Mouse (Mus musculus) ES-E14 (cell line): Measurements from ENCODE around the gene Tnpo2. TPM values are rescaled to one million over a fixed set of nuclear protein-coding genes. Genes with fewer than 3 reads are reported as not detected.

Experiments used
- DNase-seq: peaks from one replicate; pipeline ENCODE4 v3.0.0-alpha.2; 2013; ENCODE audit warnings: low read depth, low spot score
- H3K27ac ChIP-seq: 2 replicates; pipeline ENCODE4 v1.5.1; 2012; ENCODE audit warnings: low read depth, mild to moderate bottlenecking, low read length, moderate library complexity, mixed read lengths; ENCODE audit not compliant: poor library complexity, insufficient read depth, severe bottlenecking
- H3K36me3 ChIP-seq: 2 replicates; pipeline ENCODE4 v1.6.1; 2012; ENCODE audit warnings: mild to moderate bottlenecking, low read length, moderate library complexity, mixed read lengths; ENCODE audit not compliant: control insufficient read depth, poor library complexity, insufficient read depth, severe bottlenecking
- H3K4me1 ChIP-seq, 2 experiments: fragments of 150-350 bp in 1 of 2; sonication (generic) in 1 of 2; 2 replicates each; pipeline ENCODE4 v1.6.1; 2012; ENCODE audit warnings: low read length in 2 of 2, mild to moderate bottlenecking in 1 of 2, mixed read lengths in 1 of 2; ENCODE audit not compliant: control insufficient read depth in 2 of 2, insufficient read depth in 2 of 2, poor library complexity in 1 of 2
- H3K4me3 ChIP-seq, 2 experiments: fragments of 150-350 bp in 1 of 2; sonication (generic) in 1 of 2; 2 replicates each; pipeline ENCODE4 v1.5.1; 2012; ENCODE audit warnings: low read length in 2 of 2, low read depth in 1 of 2, mild to moderate bottlenecking in 1 of 2, mixed read lengths in 1 of 2; ENCODE audit not compliant: insufficient read depth in 1 of 2, poor library complexity in 1 of 2, severe bottlenecking in 1 of 2
- H3K9ac ChIP-seq: 2 replicates; pipeline ENCODE4 v1.6.1; 2012; ENCODE audit warnings: low read depth, mild to moderate bottlenecking, low read length, mixed read lengths; ENCODE audit not compliant: poor library complexity, insufficient read depth, severe bottlenecking
- H3K9me3 ChIP-seq: fragments of 150-350 bp; sonication (generic); 2 replicates; pipeline ENCODE4 v1.6.1; 2012; ENCODE audit warnings: low read depth, mild to moderate bottlenecking, low read length; ENCODE audit not compliant: control insufficient read depth, insufficient read depth
- CHD2 ChIP-seq: IDR thresholded peaks from 2 replicates; pipeline ENCODE4 v1.6.1; 2014; ENCODE audit warnings: mild to moderate bottlenecking, low read depth, low read length, inconsistent platforms
- HCFC1 ChIP-seq: IDR thresholded peaks from 2 replicates; pipeline ENCODE4 v1.6.1; 2012; ENCODE audit warnings: low read length, inconsistent platforms, borderline replicate concordance; ENCODE audit not compliant: insufficient read depth
- MAFK ChIP-seq: IDR thresholded peaks from 2 replicates; pipeline ENCODE4 v1.6.1; 2014; ENCODE audit warnings: mild to moderate bottlenecking, low read depth, low read length, inconsistent platforms; ENCODE audit not compliant: insufficient read depth
- ZC3H11A ChIP-seq: IDR thresholded peaks from 2 replicates; pipeline ENCODE4 v1.6.1; 2012; ENCODE audit warnings: low read depth, mild to moderate bottlenecking, inconsistent platforms, low read length, borderline replicate concordance
- ZNF384 ChIP-seq: IDR thresholded peaks from 2 replicates; pipeline ENCODE4 v1.6.1; 2012; ENCODE audit warnings: low read depth, low read length, inconsistent platforms
- in situ Hi-C, 2 experiments: fragments of 600-800 bp; cut with MboI; formaldehyde crosslinking; loops; one replicate each; pipeline ENCODE4 v1.15.1; 2025; ENCODE audit warnings: low sequenced_read_pairs in 2 of 2, inconsistent platforms in 1 of 2; ENCODE audit not compliant: unreplicated experiment in 2 of 2
- total RNA-seq: library from RNA; depleted of rRNA; stranded (reverse); fragments of 300-350 nt; gene quantifications from 2 replicates; pipeline ENCODE4 v1.2.3, GENCODE M21; 2012

Tnpo2 gene
- total RNA-seq, 1 experiment = 101 TPM

GRCm38 (mm10) chr8:85035728-85036310 lies 896 bp upstream of the Tnpo2 start:
- Histone ChIP-seq H3K27ac (peak overlapping the region; percentile 90), H3K9ac (peak overlapping the region; percentile 99), H3K36me3 (peaks cover 19% of the 10 kb centered on the region), H3K4me3 (peak overlapping the region; percentile 77 to 96), H3K4me1 (peaks cover 0 to 9% of the 10 kb centered on the region in 2 experiments; a peak in 2 of 4 replicates), H3K9me3 (no peaks in the 10 kb centered on the region)
- in situ Hi-C loops = no loop called here
- DNase-seq = no peak
- no peak for TF ChIP-seq CHD2
- TF ChIP-seq HCFC1 = no peak
- TF ChIP-seq ZC3H11A = no peak
- no peak for TF ChIP-seq ZNF384
- TF ChIP-seq MAFK = no peak

- in situ Hi-C loops = no loop called here
- DNase-seq = no peak
- H3K36me3 ChIP-seq = peaks cover 22% of the 10 kb centered on the region
These were observed 366 bp upstream of the Tnpo2 start for GRCm38 (mm10) chr8:85036381-85036717.

GRCm38 (mm10) chr8:85037366-85037680 lies 608 bp downstream of the Tnpo2 start:
- Histone ChIP-seq H3K9me3 (no peaks in the 10 kb centered on the region), H3K4me1 (peaks cover 0 to 9% of the 10 kb centered on the region in 2 experiments; a peak in 2 of 4 replicates), H3K36me3 (peaks cover 18% of the 10 kb centered on the region), H3K9ac (peak overlapping the region; percentile 99), H3K4me3 (peak overlapping the region; percentile 77 to 96), H3K27ac (peak overlapping the region; percentile 97)
- in situ Hi-C loops = no loop called here
- TF ChIP-seq ZC3H11A = no peak
- TF ChIP-seq MAFK = peak; percentile 29; the same call in 1 of the 2 replicates
- no peak for DNase-seq

More at GRCm38 (mm10) chr8:85036381-85036717, 366 bp upstream of the Tnpo2 start:
- Histone ChIP-seq H3K9ac (peak overlapping the region; percentile 99), H3K27ac (peak overlapping the region; percentile 90), H3K9me3 (no peaks in the 10 kb centered on the region), H3K4me1 (peaks cover 0 to 9% of the 10 kb centered on the region in 2 experiments; a peak in 2 of 4 replicates), H3K4me3 (peak overlapping the region; percentile 77 to 96)
- TF ChIP-seq ZC3H11A (no peak), ZNF384 (no peak), MAFK (no peak), HCFC1 (no peak), CHD2 (no peak)

- in situ Hi-C loops = no loop called here
- no peak for DNase-seq
- H3K9me3 ChIP-seq = no peaks in the 10 kb centered on the region
- peak overlapping the region; percentile 97 for H3K27ac ChIP-seq
- H3K4me3 ChIP-seq = peak overlapping the region; percentile 77 to 96
- TF ChIP-seq HCFC1 (no peak), ZC3H11A (no peak), ZNF384 (no peak), MAFK (no peak), CHD2 (no peak)
- H3K9ac ChIP-seq = peak overlapping the region; percentile 99
- H3K36me3 ChIP-seq = peaks cover 19% of the 10 kb centered on the region
- peaks cover 0 to 8% of the 10 kb centered on the region in 2 experiments; a peak in 2 of 4 replicates for H3K4me1 ChIP-seq
These were observed 1.2 kb downstream of the Tnpo2 start for GRCm38 (mm10) chr8:85037681-85038531.
